Mouse (Mus musculus): ENCODE results near the gene Angptl8. TPM values are rescaled to one million over a fixed set of nuclear protein-coding genes. Genes with fewer than 3 reads are reported as not detected.

The Angptl8 gene
- total RNA-seq, 2 experiments from 2014 or later, result 0.54 TPM; not detected in 1

GRCm38 (mm10) chr9:21808561-21808960 lies 26.7 kb upstream of the Angptl8 start:
- no peak for DNase-seq (ENCODE audit: low spot score in 2 of 2)

GRCm38 (mm10) chr9:21811170-21811569 lies 24.1 kb upstream of the Angptl8 start:
- no peak for DNase-seq (ENCODE audit: low spot score in 2 of 2)

- no peak for DNase-seq (ENCODE audit: low spot score in 2 of 2)
These were observed 18.5 kb upstream of the Angptl8 start for GRCm38 (mm10) chr9:21816716-21817305.

GRCm38 (mm10) chr9:21818125-21818524 lies 17.2 kb upstream of the Angptl8 start:
- no peak for DNase-seq (ENCODE audit: low spot score in 2 of 2)

- no peak for DNase-seq (ENCODE audit: low spot score in 2 of 2)
These were observed 16.7 kb upstream of the Angptl8 start for GRCm38 (mm10) chr9:21818561-21818960.

GRCm38 (mm10) chr9:21819181-21819729 lies 16.1 kb upstream of the Angptl8 start:
- DNase-seq (ENCODE audit: low spot score in 2 of 2), result no peak

- DNase-seq (ENCODE audit: low spot score in 2 of 2), result no peak
These were observed 15.1 kb upstream of the Angptl8 start for GRCm38 (mm10) chr9:21820183-21820582.

GRCm38 (mm10) chr9:21822686-21823085 lies 12.6 kb upstream of the Angptl8 start:
- DNase-seq (ENCODE audit: low spot score in 2 of 2), result no peak

GRCm38 (mm10) chr9:21823957-21824356 lies 11.4 kb upstream of the Angptl8 start:
- no peak for DNase-seq (ENCODE audit: low spot score in 2 of 2)

- no peak for DNase-seq (ENCODE audit: low spot score in 2 of 2)
These were observed 10.9 kb upstream of the Angptl8 start for GRCm38 (mm10) chr9:21824366-21824765.

- no peak for DNase-seq (ENCODE audit: low spot score in 2 of 2)
These were observed 5.4 kb upstream of the Angptl8 start for GRCm38 (mm10) chr9:21829834-21830460.

- DNase-seq (ENCODE audit: low spot score in 2 of 2), result no peak
These were observed 4.9 kb upstream of the Angptl8 start for GRCm38 (mm10) chr9:21830461-21830850.

- DNase-seq (ENCODE audit: low spot score in 2 of 2), result no peak
These were observed 4.4 kb upstream of the Angptl8 start for GRCm38 (mm10) chr9:21830936-21831335.

- no peak for DNase-seq (ENCODE audit: low spot score in 2 of 2)
These were observed 3.6 kb upstream of the Angptl8 start for GRCm38 (mm10) chr9:21831558-21832240.

GRCm38 (mm10) chr9:21837690-21838089 lies 2.4 kb downstream of the Angptl8 start:
- DNase-seq (ENCODE audit: low spot score in 2 of 2), result no peak

GRCm38 (mm10) chr9:21840115-21840787 lies 4.9 kb downstream of the Angptl8 start:
- DNase-seq (ENCODE audit: low spot score in 2 of 2), result no peak

- no peak for DNase-seq (ENCODE audit: low spot score in 2 of 2)
These were observed 6.0 kb downstream of the Angptl8 start for GRCm38 (mm10) chr9:21841340-21841739.

GRCm38 (mm10) chr9:21842391-21842790 lies 7.1 kb downstream of the Angptl8 start:
- DNase-seq (ENCODE audit: low spot score in 2 of 2), result no peak

- no peak for DNase-seq (ENCODE audit: low spot score in 2 of 2)
These were observed 7.8 kb downstream of the Angptl8 start for GRCm38 (mm10) chr9:21843086-21843485.

GRCm38 (mm10) chr9:21845381-21846080 lies 10.2 kb downstream of the Angptl8 start:
- no peak for DNase-seq (ENCODE audit: low spot score in 2 of 2)

GRCm38 (mm10) chr9:21846755-21847341 lies 11.5 kb downstream of the Angptl8 start:
- DNase-seq (ENCODE audit: low spot score in 2 of 2), result peak in 1 of 2 experiments; percentile 66
